Mouse (Mus musculus) Patski (cell line): Measurements from ENCODE around the gene L3mbtl1. TPM values are rescaled to one million over a fixed set of nuclear protein-coding genes. Genes with fewer than 3 reads are reported as not detected.

Experiments
- ATAC-seq: fragments of 100-300 bp; one replicate; pipeline ENCODE4 v1.8.0; 2021
- CTCF ChIA-PET: fragments of 350-600 bp; sonication (Branson Sonifier 250); formaldehyde crosslinking; loops from one replicate; lab custom pipeline; 2022; ENCODE audit warnings: inconsistent platforms; lab: Charles Lee
- POLR2A ChIA-PET: fragments of 350-600 bp; sonication (Branson Sonifier 250); formaldehyde crosslinking; loops from one replicate; lab custom pipeline; 2022; ENCODE audit warnings: antibody characterized with exemption, inconsistent platforms; lab: Charles Lee
- DNase-seq: peaks from one replicate; pipeline ENCODE4 v3.0.0-alpha.2; 2011; ENCODE audit warnings: low read depth, low spot score
- H3K27me3 ChIP-seq: fragments of 371-371 bp; one replicate; pipeline ENCODE4 v1.5.1; 2021
- CTCF ChIP-seq: fragments of 100-300 bp; IDR thresholded peaks from one replicate; pipeline ENCODE4 v1.5.1; 2021
- in situ Hi-C: fragments of 300-500 bp; cut with MboI; formaldehyde crosslinking; loops from 3 replicates; pipeline ENCODE4 v1.11.1; 2018; ENCODE audit warnings: low pct_unique_long_range_greater_than_20kb, mixed read lengths
- polyA plus RNA-seq: library from polyadenylated mRNA; unstranded; gene quantifications from one replicate; pipeline ENCODE4 v1.2.3, GENCODE M21; 2021

The L3mbtl1 gene
- polyA plus RNA-seq, 1 experiment from 2014 or later: 0.09 TPM

GRCm38 (mm10) chr2:162922834-162923233 is 20.4 kb upstream of the L3mbtl1 start:
- DNase-seq (no peak), ATAC-seq (no peak)
- in situ Hi-C loops: loop anchor here (5.0 to 10.0 kb wide), 4 partner anchors 79 to 479 kb away; no protein-coding TSS in a partner anchor
- ChIA-PET POLR2A (no interaction called here), CTCF (interaction anchor here (0.8 to 3.2 kb wide), 14 partner anchors 18 to 436 kb away, joined by 3 to 16 read pairs (median 4); partner anchors contain the start of gene Sgk2)
- no peak for TF ChIP-seq CTCF
- peaks cover 16% of the 10 kb centered on the region for H3K27me3 ChIP-seq

DNA sequence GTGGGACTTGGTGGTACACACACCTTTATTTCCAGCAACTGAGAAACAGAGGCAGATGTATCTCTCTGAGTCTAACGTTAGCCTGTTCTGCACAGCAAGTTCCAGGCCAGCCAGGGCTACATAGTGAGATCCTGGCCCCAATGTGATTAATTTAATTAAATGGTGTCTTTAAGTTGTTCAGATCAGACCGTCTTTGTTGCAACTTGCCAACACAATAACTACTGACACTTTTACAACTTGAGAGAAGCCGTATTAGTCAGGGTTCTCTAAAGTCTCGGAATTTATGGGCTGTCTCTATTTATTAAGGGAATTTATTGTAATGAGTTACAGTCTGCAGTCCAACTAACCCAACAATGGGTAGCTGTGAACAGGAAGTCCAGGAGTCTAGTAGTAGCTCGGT is 19.1 kb upstream of the L3mbtl1 start:
- ChIA-PET CTCF (interaction anchor here (3.2 kb wide), 1 partner anchor 33 kb away, joined by 16 read pairs; no protein-coding TSS in a partner anchor), POLR2A (no interaction called here)
- no peak for ATAC-seq
- TF ChIP-seq CTCF: no peak
- peaks cover 11% of the 10 kb centered on the region for H3K27me3 ChIP-seq
- no peak for DNase-seq
- in situ Hi-C loops: loop anchor here (5.0 to 10.0 kb wide), 4 partner anchors 78 to 478 kb away; no protein-coding TSS in a partner anchor

DNA sequence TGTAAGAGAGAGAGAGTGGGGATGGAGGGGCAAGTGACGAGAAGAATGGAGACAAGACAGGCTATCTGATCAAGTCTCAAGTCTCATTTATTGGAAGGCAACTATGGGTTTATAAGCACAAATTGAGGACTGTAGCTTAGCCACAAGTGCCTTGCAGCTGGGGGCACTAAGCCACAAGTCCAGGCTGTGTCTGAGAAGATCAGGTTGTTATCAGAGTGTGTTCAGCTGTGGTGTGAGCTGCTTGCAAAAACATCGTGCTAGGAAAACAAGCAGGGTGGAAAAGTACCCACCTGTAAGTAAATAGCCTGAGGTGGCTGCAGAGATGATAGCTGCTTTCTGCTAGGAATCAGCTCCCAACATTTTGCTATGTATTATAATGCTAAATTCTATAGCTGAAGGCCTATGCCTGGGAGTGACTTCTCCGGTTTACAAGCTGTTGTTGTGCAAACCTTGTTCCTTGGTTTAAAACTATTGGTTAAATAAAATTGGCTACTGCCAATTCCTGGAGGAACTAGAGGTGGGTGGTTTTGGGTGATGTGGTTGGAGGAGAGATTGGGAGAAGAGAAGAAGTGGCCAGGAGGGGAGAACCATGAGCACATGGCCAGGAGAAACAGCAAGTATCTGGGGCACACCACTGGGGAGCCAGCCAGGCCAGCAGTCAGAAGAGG is 15.2 kb upstream of the L3mbtl1 start:
- no peaks in the 10 kb centered on the region for H3K27me3 ChIP-seq
- in situ Hi-C loops: loop anchor here (5.0 to 10.0 kb wide), 2 partner anchors 34 to 167 kb away; no protein-coding TSS in a partner anchor
- POLR2A ChIA-PET: no interaction called here
- TF ChIP-seq CTCF: no peak
- DNase-seq (no peak), ATAC-seq (no peak)
- CTCF ChIA-PET: no interaction called here

GRCm38 (mm10) chr2:162929704-162930103 is 13.6 kb upstream of the L3mbtl1 start:
- DNase-seq (no peak), ATAC-seq (no peak)
- TF ChIP-seq CTCF: no peak
- no peaks in the 10 kb centered on the region for H3K27me3 ChIP-seq
- CTCF ChIA-PET: interaction anchor here (1.4 kb wide), 1 partner anchor 27 kb away, joined by 5 read pairs; no protein-coding TSS in a partner anchor
- POLR2A ChIA-PET: interaction anchor here (1.7 kb wide), 1 partner anchor 11 kb away, joined by 4 read pairs; no protein-coding TSS in a partner anchor
- in situ Hi-C loops: loop anchor here (5.0 to 10.0 kb wide), 2 partner anchors 33 to 165 kb away; no protein-coding TSS in a partner anchor

DNA sequence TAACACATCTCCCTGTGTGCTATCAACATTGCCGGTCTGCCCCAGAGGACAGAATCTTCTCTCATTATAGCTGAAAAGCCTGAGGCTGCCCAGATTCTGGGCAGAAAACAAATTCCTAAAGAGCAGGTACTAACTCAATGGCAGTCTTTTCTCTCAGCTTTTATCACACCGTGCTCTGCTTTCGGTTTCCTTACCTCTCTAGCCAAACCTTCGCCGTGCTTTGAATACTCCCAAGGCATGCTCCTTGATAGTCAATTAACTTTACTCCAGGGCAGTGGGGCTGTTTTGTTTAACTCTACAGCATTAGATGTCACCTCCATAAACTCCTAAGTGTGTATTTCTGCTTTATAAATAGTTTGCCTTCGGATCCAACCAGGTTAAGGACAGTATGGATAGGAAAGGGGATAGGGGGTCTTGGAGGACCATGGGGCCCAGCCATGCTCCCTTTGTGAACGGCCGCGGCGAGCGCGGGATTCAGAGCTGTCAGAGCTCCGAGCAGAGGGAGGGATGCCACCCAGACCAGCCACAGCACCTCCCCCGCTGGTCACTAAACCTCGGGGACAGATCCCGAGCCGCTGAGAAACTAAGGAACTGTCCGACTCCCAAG is 12.7 kb upstream of the L3mbtl1 start:
- DNase-seq (no peak), ATAC-seq (peak; percentile 13)
- in situ Hi-C loops: no loop called here
- TF ChIP-seq CTCF: no peak
- ChIA-PET POLR2A (interaction anchor here (0.8 to 1.7 kb wide), 2 partner anchors 10 to 31 kb away, joined by 3 to 4 read pairs; no protein-coding TSS in a partner anchor), CTCF (interaction anchor here (1.4 kb wide), 1 partner anchor 26 kb away, joined by 5 read pairs; no protein-coding TSS in a partner anchor)
- no peaks in the 10 kb centered on the region for H3K27me3 ChIP-seq

DNA sequence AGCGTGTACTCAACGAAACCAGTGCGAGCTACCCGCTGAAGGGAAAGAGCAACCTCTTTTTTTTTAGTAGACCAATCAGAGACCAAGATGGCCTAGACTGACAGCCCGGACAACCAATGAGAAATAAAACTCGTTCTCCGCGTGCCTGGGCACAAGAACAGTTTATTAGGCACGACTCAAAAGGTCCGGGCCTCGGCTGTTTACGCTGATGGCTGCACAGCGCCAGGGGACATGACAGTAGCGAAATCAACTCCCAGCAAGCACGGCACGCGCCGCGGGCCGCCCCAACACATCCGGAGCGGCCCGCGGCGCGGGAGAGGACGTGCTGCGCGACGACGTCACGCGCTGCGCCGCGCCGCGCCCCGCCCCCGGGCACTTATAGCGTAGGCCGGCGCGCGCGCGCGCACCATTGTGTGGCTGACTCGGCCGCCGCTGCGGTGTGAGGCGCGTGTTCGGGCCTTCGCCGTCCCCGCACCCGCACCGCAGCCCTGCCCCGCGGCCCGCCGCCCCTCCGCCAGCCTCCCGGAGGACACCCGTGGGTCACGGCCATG is 12.1 kb upstream of the L3mbtl1 start, which contains the start of gene Srsf6:
Gene Srsf6, plus strand, starts transcription at position 406 of the 551 bp plus-strand sequence.
- CTCF ChIA-PET: interaction anchor here (1.4 to 1.6 kb wide), 2 partner anchors 25 to 28 kb away, joined by 3 to 5 read pairs; no protein-coding TSS in a partner anchor
- no peak for TF ChIP-seq CTCF
- in situ Hi-C loops: no loop called here
- POLR2A ChIA-PET: interaction anchor here (0.8 to 1.7 kb wide), 2 partner anchors 9 to 30 kb away, joined by 3 to 4 read pairs; no protein-coding TSS in a partner anchor
- DNase-seq (peak; percentile 80), ATAC-seq (peak; percentile 94)
- H3K27me3 ChIP-seq: no peaks in the 10 kb centered on the region

DNA sequence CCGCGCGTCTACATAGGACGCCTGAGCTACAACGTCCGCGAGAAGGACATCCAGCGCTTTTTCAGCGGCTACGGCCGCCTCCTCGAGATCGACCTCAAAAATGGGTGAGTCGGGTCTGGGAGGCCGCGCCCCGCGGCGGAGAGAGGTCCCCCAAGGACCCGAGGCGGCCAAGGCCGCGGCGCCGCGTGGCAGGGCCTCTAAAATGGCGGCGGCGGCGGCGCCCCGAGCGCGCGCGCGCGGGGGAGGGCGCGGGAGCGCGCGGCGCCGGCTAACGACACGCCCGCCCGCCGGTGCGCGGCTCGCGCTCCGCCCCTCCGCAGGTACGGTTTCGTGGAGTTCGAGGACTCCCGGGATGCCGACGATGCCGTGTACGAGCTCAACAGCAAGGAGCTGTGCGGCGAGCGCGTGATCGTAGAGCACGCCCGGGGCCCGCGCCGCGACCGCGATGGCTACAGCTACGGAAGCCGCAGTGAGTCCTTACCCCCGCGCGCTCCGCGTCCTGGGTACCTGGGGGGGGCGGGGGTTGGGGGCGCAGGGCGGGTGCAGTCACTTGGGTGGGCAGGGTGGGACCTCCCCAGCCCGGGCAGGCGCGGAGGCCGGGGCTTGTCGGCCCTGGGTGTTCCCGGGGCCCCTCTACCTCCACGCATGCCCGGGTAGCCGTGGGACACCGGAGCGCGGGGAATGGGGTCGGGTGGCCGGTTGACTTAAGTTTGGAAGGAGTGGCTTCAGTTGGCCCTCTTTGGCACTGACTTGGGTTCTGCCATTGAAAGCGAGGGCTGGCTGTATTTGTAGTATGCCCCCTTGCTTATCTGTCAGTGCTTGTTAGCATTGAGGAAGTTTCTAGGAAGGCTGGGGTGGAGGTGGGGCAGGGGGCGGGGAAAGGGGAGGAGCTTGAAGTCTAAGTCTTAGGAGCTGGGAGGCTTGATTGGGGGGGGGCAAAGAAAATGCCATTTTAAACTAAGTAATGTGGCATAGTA is 11.3 kb upstream of the L3mbtl1 start:
- in situ Hi-C loops: no loop called here
- no peak for DNase-seq
- no peaks in the 10 kb centered on the region for H3K27me3 ChIP-seq
- ATAC-seq: peak; percentile 31
- TF ChIP-seq CTCF: no peak
- ChIA-PET CTCF (interaction anchor here (1.6 kb wide), 1 partner anchor 28 kb away, joined by 3 read pairs; no protein-coding TSS in a partner anchor), POLR2A (no interaction called here)

GRCm38 (mm10) chr2:162932706-162933105 is 10.6 kb upstream of the L3mbtl1 start:
- ATAC-seq (no peak), DNase-seq (no peak)
- in situ Hi-C loops: no loop called here
- no peak for TF ChIP-seq CTCF
- H3K27me3 ChIP-seq: no peaks in the 10 kb centered on the region
- ChIA-PET POLR2A (no interaction called here), CTCF (interaction anchor here (1.6 kb wide), 1 partner anchor 27 kb away, joined by 3 read pairs; no protein-coding TSS in a partner anchor)

- DNase-seq (no peak), ATAC-seq (no peak)
- in situ Hi-C loops: no loop called here
- no peak for TF ChIP-seq CTCF
- ChIA-PET POLR2A (no interaction called here), CTCF (no interaction called here)
- H3K27me3 ChIP-seq: no peaks in the 10 kb centered on the region
Measured at GRCm38 (mm10) chr2:162934421-162934820, 8.9 kb upstream of the L3mbtl1 start.
